Mouse (Mus musculus): ENCODE measurements around the gene Pga5. TPM values are rescaled to one million over a fixed set of nuclear protein-coding genes. Genes with fewer than 3 reads are reported as not detected.

The Pga5 gene
- polyA plus RNA-seq, 1 experiment from 2014 or later: not detected

- no peaks in the 10 kb centered on the region; the same call in 1 of the 2 replicates for H3K4me1 ChIP-seq (replicated peaks; ENCODE audit: control insufficient read depth, insufficient read depth, low read length)
- H3K27me3 ChIP-seq (replicated peaks; ENCODE audit: control insufficient read depth, insufficient read depth, low read length): no peaks in the 10 kb centered on the region
- no peak overlapping the region for H3K4me2 ChIP-seq (ENCODE audit: low read length)
- peak; percentile 98 for DNase-seq (ENCODE audit: low spot score)
- H3K36me3 ChIP-seq (ENCODE audit: control insufficient read depth, insufficient read depth, low read length): peaks cover 63% of the 10 kb centered on the region
- WGBS: 23% methylated on average over 8 of the region's 8 CpGs
- no peak overlapping the region for H3K4me3 ChIP-seq (ENCODE audit: low read depth, low read length)
- ATAC-seq (replicated peaks; ENCODE audit: low FRiP score, low TSS enrichment, low read depth): peak; percentile 65
- H3K9ac ChIP-seq (ENCODE audit: low read length): no peak overlapping the region
- peak overlapping the region; percentile 39; the same call in 1 of the 2 replicates for H3K27ac ChIP-seq (ENCODE audit: low read depth)
- H3K9me3 ChIP-seq (ENCODE audit: control insufficient read depth, low read length): no peaks in the 10 kb centered on the region
Observed at GRCm38 (mm10) chr19:10709360-10710087, 31.7 kb upstream of the Pga5 start.

- no peak overlapping the region for H3K4me2 ChIP-seq (ENCODE audit: low read length)
- ATAC-seq (replicated peaks; ENCODE audit: low FRiP score, low TSS enrichment, low read depth): no peak
Observed at GRCm38 (mm10) chr19:10708900-10709299, 31.0 kb upstream of the Pga5 start.

GRCm38 (mm10) chr19:10707881-10708280 lies 30.0 kb upstream of the Pga5 start:
- H3K9ac ChIP-seq (ENCODE audit: low read length): no peak overlapping the region
- no peak overlapping the region for H3K4me2 ChIP-seq (ENCODE audit: low read length)
- H3K4me1 ChIP-seq (replicated peaks; ENCODE audit: control insufficient read depth, insufficient read depth, low read length): no peaks in the 10 kb centered on the region; the same call in 1 of the 2 replicates
- 95% methylated on average over 1 of the region's 1 CpGs for WGBS
- DNase-seq (ENCODE audit: low spot score) (no peak), ATAC-seq (replicated peaks; ENCODE audit: low FRiP score, low TSS enrichment, low read depth) (no peak)
- H3K4me3 ChIP-seq (ENCODE audit: low read depth, low read length): no peak overlapping the region
- peaks cover 50% of the 10 kb centered on the region for H3K36me3 ChIP-seq (ENCODE audit: control insufficient read depth, insufficient read depth, low read length)
- no peak overlapping the region for H3K27ac ChIP-seq (ENCODE audit: low read depth)
- H3K27me3 ChIP-seq (replicated peaks; ENCODE audit: control insufficient read depth, insufficient read depth, low read length): no peaks in the 10 kb centered on the region
- H3K9me3 ChIP-seq (ENCODE audit: control insufficient read depth, low read length): no peaks in the 10 kb centered on the region

More at GRCm38 (mm10) chr19:10708900-10709299, 31.0 kb upstream of the Pga5 start:
- Histone ChIP-seq H3K27me3 (replicated peaks; ENCODE audit: control insufficient read depth, insufficient read depth, low read length) (no peaks in the 10 kb centered on the region), H3K36me3 (ENCODE audit: control insufficient read depth, insufficient read depth, low read length) (peaks cover 60% of the 10 kb centered on the region), H3K4me1 (replicated peaks; ENCODE audit: control insufficient read depth, insufficient read depth, low read length) (no peaks in the 10 kb centered on the region; the same call in 1 of the 2 replicates), H3K4me3 (ENCODE audit: low read depth, low read length) (no peak overlapping the region), H3K9ac (ENCODE audit: low read length) (no peak overlapping the region), H3K9me3 (ENCODE audit: control insufficient read depth, low read length) (no peaks in the 10 kb centered on the region), H3K27ac (ENCODE audit: low read depth) (no peak overlapping the region)
- 81% methylated on average over 6 of the region's 6 CpGs for WGBS
- no peak for DNase-seq (ENCODE audit: low spot score)

- no peaks in the 10 kb centered on the region; the same call in 1 of the 2 replicates for H3K4me1 ChIP-seq (replicated peaks; ENCODE audit: control insufficient read depth, insufficient read depth, low read length)
- ATAC-seq (replicated peaks; ENCODE audit: low FRiP score, low TSS enrichment, low read depth) (no peak), DNase-seq (ENCODE audit: low spot score) (no peak)
- peaks cover 44% of the 10 kb centered on the region for H3K36me3 ChIP-seq (ENCODE audit: control insufficient read depth, insufficient read depth, low read length)
- H3K27me3 ChIP-seq (replicated peaks; ENCODE audit: control insufficient read depth, insufficient read depth, low read length): no peaks in the 10 kb centered on the region
- no peak overlapping the region for H3K4me3 ChIP-seq (ENCODE audit: low read depth, low read length)
- no peak overlapping the region for H3K4me2 ChIP-seq (ENCODE audit: low read length)
- H3K9ac ChIP-seq (ENCODE audit: low read length): no peak overlapping the region
- no peaks in the 10 kb centered on the region for H3K9me3 ChIP-seq (ENCODE audit: control insufficient read depth, low read length)
- WGBS: 81% methylated on average over 13 of the region's 13 CpGs
- H3K27ac ChIP-seq (ENCODE audit: low read depth): no peak overlapping the region
Observed at GRCm38 (mm10) chr19:10707087-10707875, 29.4 kb upstream of the Pga5 start.

GRCm38 (mm10) chr19:10703470-10703869 lies 25.6 kb upstream of the Pga5 start:
- DNase-seq (ENCODE audit: low spot score) (no peak), ATAC-seq (replicated peaks; ENCODE audit: low FRiP score, low TSS enrichment, low read depth) (no peak)
- H3K27me3 ChIP-seq (replicated peaks; ENCODE audit: control insufficient read depth, insufficient read depth, low read length): no peaks in the 10 kb centered on the region
- whole genome bisulfite sequencing: 90% methylated on average over 8 of the region's 8 CpGs
- H3K4me2 ChIP-seq (ENCODE audit: low read length): no peak overlapping the region
- no peak overlapping the region for H3K4me3 ChIP-seq (ENCODE audit: low read depth, low read length)
- H3K27ac ChIP-seq (ENCODE audit: low read depth): no peak overlapping the region
- H3K9ac ChIP-seq (ENCODE audit: low read length): no peak overlapping the region
- H3K4me1 ChIP-seq (replicated peaks; ENCODE audit: control insufficient read depth, insufficient read depth, low read length): peaks cover 27% of the 10 kb centered on the region
- H3K9me3 ChIP-seq (ENCODE audit: control insufficient read depth, low read length): no peaks in the 10 kb centered on the region
- H3K36me3 ChIP-seq (ENCODE audit: control insufficient read depth, insufficient read depth, low read length): peaks cover 20% of the 10 kb centered on the region

GRCm38 (mm10) chr19:10702125-10702524 lies 24.3 kb upstream of the Pga5 start:
- 79% methylated on average over 8 of the region's 8 CpGs for WGBS

GRCm38 (mm10) chr19:10701013-10701726 lies 23.3 kb upstream of the Pga5 start:
- Histone ChIP-seq H3K36me3 (ENCODE audit: control insufficient read depth, insufficient read depth, low read length) (peaks cover under 1% of the 10 kb centered on the region; the same call in 1 of the 2 replicates), H3K27me3 (replicated peaks; ENCODE audit: control insufficient read depth, insufficient read depth, low read length) (no peaks in the 10 kb centered on the region), H3K4me2 (ENCODE audit: low read length) (no peak overlapping the region), H3K9me3 (ENCODE audit: control insufficient read depth, low read length) (no peaks in the 10 kb centered on the region), H3K4me1 (replicated peaks; ENCODE audit: control insufficient read depth, insufficient read depth, low read length) (peaks cover 49% of the 10 kb centered on the region), H3K4me3 (ENCODE audit: low read depth, low read length) (no peak overlapping the region), H3K27ac (ENCODE audit: low read depth) (no peak overlapping the region), H3K9ac (ENCODE audit: low read length) (no peak overlapping the region)
- ATAC-seq (replicated peaks; ENCODE audit: low FRiP score, low TSS enrichment, low read depth): no peak
- WGBS: 67% methylated on average over 6 of the region's 6 CpGs
- no peak for DNase-seq (ENCODE audit: low spot score)

More at GRCm38 (mm10) chr19:10702125-10702524, 24.3 kb upstream of the Pga5 start:
- Histone ChIP-seq H3K27ac (ENCODE audit: low read depth) (no peak overlapping the region), H3K9me3 (ENCODE audit: control insufficient read depth, low read length) (no peaks in the 10 kb centered on the region), H3K4me2 (ENCODE audit: low read length) (no peak overlapping the region), H3K27me3 (replicated peaks; ENCODE audit: control insufficient read depth, insufficient read depth, low read length) (no peaks in the 10 kb centered on the region), H3K9ac (ENCODE audit: low read length) (no peak overlapping the region), H3K4me1 (replicated peaks; ENCODE audit: control insufficient read depth, insufficient read depth, low read length) (peaks cover 41% of the 10 kb centered on the region), H3K36me3 (ENCODE audit: control insufficient read depth, insufficient read depth, low read length) (peaks cover 10% of the 10 kb centered on the region; the same call in 1 of the 2 replicates), H3K4me3 (ENCODE audit: low read depth, low read length) (no peak overlapping the region)
- ATAC-seq (replicated peaks; ENCODE audit: low FRiP score, low TSS enrichment, low read depth): no peak
- no peak for DNase-seq (ENCODE audit: low spot score)

- DNase-seq (ENCODE audit: low spot score) (no peak), ATAC-seq (replicated peaks; ENCODE audit: low FRiP score, low TSS enrichment, low read depth) (peak; percentile 71)
- H3K9me3 ChIP-seq (ENCODE audit: control insufficient read depth, low read length): no peaks in the 10 kb centered on the region
- H3K4me2 ChIP-seq (ENCODE audit: low read length): peak overlapping the region; percentile 1
- no peaks in the 10 kb centered on the region for H3K27me3 ChIP-seq (replicated peaks; ENCODE audit: control insufficient read depth, insufficient read depth, low read length)
- H3K36me3 ChIP-seq (ENCODE audit: control insufficient read depth, insufficient read depth, low read length): no peaks in the 10 kb centered on the region
- peak overlapping the region; percentile 47 for H3K27ac ChIP-seq (ENCODE audit: low read depth)
- no peak overlapping the region for H3K4me3 ChIP-seq (ENCODE audit: low read depth, low read length)
- H3K9ac ChIP-seq (ENCODE audit: low read length): no peak overlapping the region
- peaks cover 59% of the 10 kb centered on the region for H3K4me1 ChIP-seq (replicated peaks; ENCODE audit: control insufficient read depth, insufficient read depth, low read length)
- WGBS: 17% methylated on average over 9 of the region's 9 CpGs
Observed at GRCm38 (mm10) chr19:10699851-10700250, 22.0 kb upstream of the Pga5 start.

All from intestine, embryonic 14.5 days (tissue).